Mouse (Mus musculus) left cerebral cortex, postnatal 25 days (tissue): ENCODE data around the gene Suz12. TPM values are rescaled to one million over a fixed set of nuclear protein-coding genes. Genes with fewer than 3 reads are reported as not detected.
A peak's percentile ranks its signal among the peaks of the same experiment; 100 is the strongest.
"Not testable (repeated sequence)": the region's sequence is repeated elsewhere in the genome, so short reads cannot be mapped to it uniquely, and the experiment has no call there.

Source experiments
- DNase-seq, 2 experiments: peaks; one replicate each; pipeline ENCODE4 v3.0.0; 2022; ENCODE audit warnings: low spot score in 2 of 2, mixed read lengths in 1 of 2
- intact Hi-C: fragments of 180-260 bp; cut with DNase I; formaldehyde crosslinking; loops from one replicate; pipeline ENCODE4 v1.15.1; 2025
- total RNA-seq, 2 experiments: library from RNA; stranded (reverse); gene quantifications; 2 replicates each; pipeline ENCODE4 v1.2.3; 2021

The Suz12 gene
- 10 to 100 TPM; 35.2 to 41.2 TPM for total RNA-seq

- peak; percentile 93 to 97 for DNase-seq
- intact Hi-C loops = no loop called here
Measured at GRCm38 (mm10) chr11:79992592-79993355, at the start of gene Suz12. Suz12 (plus strand) TSS chr11:79993106.

- intact Hi-C loops = no loop called here
- no peak for DNase-seq
Measured at GRCm38 (mm10) chr11:79943136-79943535, 49.8 kb upstream of the Suz12 start.

- DNase-seq = no peak
- intact Hi-C loops = no loop called here
Measured at GRCm38 (mm10) chr11:79943601-79944000, 49.3 kb upstream of the Suz12 start.

- intact Hi-C loops = no loop called here
- no peak for DNase-seq
Measured at GRCm38 (mm10) chr11:79947265-79947664, 45.6 kb upstream of the Suz12 start.

- no peak for DNase-seq
- intact Hi-C loops = no loop called here
Measured at GRCm38 (mm10) chr11:79961346-79962124, 31.4 kb upstream of the Suz12 start.

- intact Hi-C loops = no loop called here
Measured at GRCm38 (mm10) chr11:79962125-79962876, 30.6 kb upstream of the Suz12 start, which contains the start of gene Utp6. Utp6 (minus strand) TSS chr11:79962390.

GRCm38 (mm10) chr11:79962877-79963183, 30.1 kb upstream of the Suz12 start:
- no peak for DNase-seq
- intact Hi-C loops = no loop called here

More at GRCm38 (mm10) chr11:79962125-79962876, 30.6 kb upstream of the Suz12 start, which contains the start of gene Utp6:
- DNase-seq = peak; percentile 97 to 98

- no peak for DNase-seq
- intact Hi-C loops = no loop called here
Measured at GRCm38 (mm10) chr11:79963212-79963974, 29.5 kb upstream of the Suz12 start.

- intact Hi-C loops = no loop called here
- peak; percentile 18 to 28 for DNase-seq
Measured at GRCm38 (mm10) chr11:79965896-79966295, 27.0 kb upstream of the Suz12 start.

GRCm38 (mm10) chr11:79967752-79968151, 25.2 kb upstream of the Suz12 start:
- intact Hi-C loops = no loop called here
- no peak for DNase-seq

- DNase-seq = no peak
- intact Hi-C loops = no loop called here
Measured at GRCm38 (mm10) chr11:79973133-79973532, 19.8 kb upstream of the Suz12 start.

GRCm38 (mm10) chr11:79973626-79974476, 19.1 kb upstream of the Suz12 start:
- DNase-seq = peak; percentile 6 to 11
- intact Hi-C loops = no loop called here

- no peak for DNase-seq
- intact Hi-C loops = no loop called here
Measured at GRCm38 (mm10) chr11:79975377-79975776, 17.5 kb upstream of the Suz12 start.

GRCm38 (mm10) chr11:79976222-79976621, 16.7 kb upstream of the Suz12 start:
- intact Hi-C loops = no loop called here
- no peak for DNase-seq

- DNase-seq, intact Hi-C loops: not testable (repeated sequence)
Measured at GRCm38 (mm10) chr11:79976645-79977044, 16.3 kb upstream of the Suz12 start.

GRCm38 (mm10) chr11:79977061-79977460, 15.8 kb upstream of the Suz12 start:
- DNase-seq, intact Hi-C loops: not testable (repeated sequence)

- intact Hi-C loops, DNase-seq: not testable (repeated sequence)
Measured at GRCm38 (mm10) chr11:79977747-79978146, 15.2 kb upstream of the Suz12 start.

GRCm38 (mm10) chr11:79986886-79987285, 6.0 kb upstream of the Suz12 start:
- no peak for DNase-seq
- intact Hi-C loops = no loop called here

- intact Hi-C loops = no loop called here
- no peak for DNase-seq
Measured at GRCm38 (mm10) chr11:79987896-79988295, 5.0 kb upstream of the Suz12 start.
